Mouse (Mus musculus) heart, embryonic 16.5 days (tissue): ENCODE measurements around the gene Wfdc5. TPM values are rescaled to one million over a fixed set of nuclear protein-coding genes. Genes with fewer than 3 reads are reported as not detected.
A peak's percentile ranks its signal among the peaks of the same experiment; 100 is the strongest.

Source experiments
- ATAC-seq: fragments of 200-750 bp; cut with Nextera tagmentation; replicated peaks from 2 replicates; pipeline ENCODE4 v1.8.0; 2017; ENCODE audit warnings: moderate number of reproducible peaks; ENCODE audit not compliant: insufficient read depth, low FRiP score; ENCODE audit errors: extremely low read depth
- H3K27ac ChIP-seq: fragments of 300-500 bp; sonication (generic); 2 replicates; pipeline ENCODE4 v1.5.1; 2014; ENCODE audit warnings: mild to moderate bottlenecking, low read length, control low read depth, moderate library complexity
- H3K27me3 ChIP-seq: fragments of 300-500 bp; sonication (generic); 2 replicates; pipeline ENCODE4 v1.6.1; 2014; ENCODE audit warnings: low read length, mixed read lengths; ENCODE audit not compliant: control insufficient read depth, insufficient read depth
- H3K36me3 ChIP-seq: fragments of 300-500 bp; sonication (generic); 2 replicates; pipeline ENCODE4 v1.6.1; 2014; ENCODE audit not compliant: control insufficient read depth, insufficient read depth
- H3K4me1 ChIP-seq: fragments of 300-500 bp; sonication (generic); 2 replicates; pipeline ENCODE4 v1.6.1; 2014; ENCODE audit warnings: low read length, mixed read lengths; ENCODE audit not compliant: control insufficient read depth, insufficient read depth
- H3K4me2 ChIP-seq: fragments of 300-500 bp; sonication (generic); 2 replicates; pipeline ENCODE4 v1.6.1; 2014; ENCODE audit warnings: low read depth, mild to moderate bottlenecking, control low read depth, low read length
- H3K4me3 ChIP-seq: fragments of 300-500 bp; sonication (generic); 2 replicates; pipeline ENCODE4 v1.5.1; 2014; ENCODE audit warnings: mild to moderate bottlenecking, control low read depth, low read length
- H3K9ac ChIP-seq: fragments of 300-500 bp; sonication (generic); 2 replicates; pipeline ENCODE4 v1.6.1; 2014; ENCODE audit warnings: low read length, control low read depth
- H3K9me3 ChIP-seq: fragments of 300-500 bp; sonication (generic); replicated peaks from 2 replicates; pipeline ENCODE4 v1.6.1; 2016; ENCODE audit warnings: low read length; ENCODE audit not compliant: control insufficient read depth
- WGBS: fragments of 180-500 bp; shearing (Covaris S2); extraction: QIAGEN DNeasy Blood & Tissue Kit; methylation state at CpG from one replicate; pipeline ENCODE4 v1.1.7; 2014; 5-methylcytosine and 5-hydroxymethylcytosine counted together
- polyA plus RNA-seq: library from polyadenylated mRNA; unstranded; fragments of >200 nt; fragmentation: Nextera tagmentation; extraction: Ambion mirVana; gene quantifications from 2 replicates; pipeline ENCODE4 v1.2.1, GENCODE M21; 2015

The Wfdc5 gene
- polyA plus RNA-seq, 1 experiment from 2014 or later, result not detected

DNA sequence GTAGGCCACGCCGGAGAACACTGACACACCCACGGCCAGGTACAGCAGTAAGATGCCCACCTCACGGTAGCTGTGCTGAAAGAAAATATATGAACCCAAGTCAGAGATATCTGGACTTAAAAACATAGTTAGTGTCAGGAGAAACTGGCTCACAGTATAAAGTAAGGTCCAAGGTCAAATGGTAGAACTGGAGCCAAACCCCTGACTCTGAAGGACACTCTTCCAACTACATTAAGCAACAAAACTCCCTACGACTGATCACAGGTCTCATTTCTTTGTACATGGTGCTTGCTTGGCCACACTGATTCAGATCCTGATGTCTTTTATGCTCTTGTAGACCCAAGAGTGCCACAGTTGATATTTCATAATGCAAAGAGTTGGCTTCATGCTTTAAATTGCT lies 17.6 kb downstream of the Wfdc5 start:
- Histone ChIP-seq H3K4me1 (peaks cover 7% of the 10 kb centered on the region), H3K36me3 (no peaks in the 10 kb centered on the region), H3K4me3 (no peak overlapping the region), H3K27me3 (peaks cover 42% of the 10 kb centered on the region), H3K9ac (no peak overlapping the region), H3K27ac (no peak overlapping the region), H3K4me2 (no peak overlapping the region), H3K9me3 (no peaks in the 10 kb centered on the region; the same call in 1 of the 2 replicates)
- 86% methylated on average over 5 of the region's 5 CpGs for WGBS
- no peak for ATAC-seq

DNA sequence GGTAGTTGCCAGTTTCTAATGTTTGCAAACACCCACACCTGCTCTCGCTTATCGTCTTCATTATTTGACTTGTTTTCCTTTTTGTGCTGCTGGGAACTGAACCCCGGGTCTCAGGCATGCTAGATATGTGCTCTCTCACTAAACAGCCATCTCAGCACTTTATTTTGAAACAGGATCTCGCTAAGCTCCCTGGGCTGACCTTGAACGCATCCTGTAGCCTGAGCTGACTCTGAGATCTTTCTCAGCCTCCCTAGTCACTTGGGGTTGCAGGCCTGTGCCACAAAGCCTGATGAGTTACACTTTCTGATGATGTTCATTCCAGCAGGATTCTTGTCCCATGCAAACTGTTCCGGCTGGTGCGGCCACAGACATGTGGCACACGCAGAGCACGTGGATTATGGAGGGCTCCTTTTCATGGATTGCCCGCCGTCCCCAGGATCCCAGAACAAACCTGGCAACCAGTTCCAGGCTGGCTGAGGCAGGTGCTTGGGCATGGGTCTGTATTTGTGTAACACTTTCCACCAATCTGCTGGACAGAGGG lies 21.0 kb downstream of the Wfdc5 start:
- H3K9me3 ChIP-seq, result no peaks in the 10 kb centered on the region
- WGBS, result 75% methylated on average over 11 of the region's 11 CpGs
- no peak overlapping the region for H3K9ac ChIP-seq
- H3K36me3 ChIP-seq, result no peaks in the 10 kb centered on the region
- H3K4me2 ChIP-seq, result no peak overlapping the region
- H3K4me1 ChIP-seq, result no peaks in the 10 kb centered on the region
- H3K27me3 ChIP-seq, result peaks cover 9% of the 10 kb centered on the region
- H3K4me3 ChIP-seq, result no peak overlapping the region
- no peak for ATAC-seq
- H3K27ac ChIP-seq, result no peak overlapping the region

DNA sequence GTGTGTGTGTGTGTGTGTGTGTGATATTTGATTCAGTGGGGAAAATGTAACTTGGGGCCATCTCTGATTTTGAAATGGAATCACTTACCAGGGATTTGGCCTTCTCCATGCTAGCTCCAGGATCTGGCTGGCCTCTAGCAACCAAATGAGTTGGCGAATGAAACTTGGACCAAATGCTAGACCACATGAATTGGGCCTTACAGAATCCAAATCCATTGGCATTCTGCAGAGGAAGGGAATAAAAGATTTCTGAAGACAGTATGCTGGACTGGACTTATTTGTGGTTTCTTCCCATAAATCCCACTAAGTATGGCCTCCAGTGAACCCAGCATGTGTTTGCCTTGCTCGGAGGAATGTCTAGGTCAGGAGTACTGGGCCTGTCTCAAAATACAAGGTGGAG lies 23.7 kb downstream of the Wfdc5 start:
- H3K9me3 ChIP-seq, result no peaks in the 10 kb centered on the region
- 89% methylated on average over 2 of the region's 2 CpGs for WGBS
- H3K27ac ChIP-seq, result no peak overlapping the region
- no peaks in the 10 kb centered on the region; the same call in 1 of the 2 replicates for H3K27me3 ChIP-seq
- no peak overlapping the region for H3K4me3 ChIP-seq
- no peak overlapping the region for H3K4me2 ChIP-seq
- ATAC-seq, result no peak
- no peak overlapping the region for H3K9ac ChIP-seq
- H3K36me3 ChIP-seq, result no peaks in the 10 kb centered on the region
- H3K4me1 ChIP-seq, result no peaks in the 10 kb centered on the region

DNA sequence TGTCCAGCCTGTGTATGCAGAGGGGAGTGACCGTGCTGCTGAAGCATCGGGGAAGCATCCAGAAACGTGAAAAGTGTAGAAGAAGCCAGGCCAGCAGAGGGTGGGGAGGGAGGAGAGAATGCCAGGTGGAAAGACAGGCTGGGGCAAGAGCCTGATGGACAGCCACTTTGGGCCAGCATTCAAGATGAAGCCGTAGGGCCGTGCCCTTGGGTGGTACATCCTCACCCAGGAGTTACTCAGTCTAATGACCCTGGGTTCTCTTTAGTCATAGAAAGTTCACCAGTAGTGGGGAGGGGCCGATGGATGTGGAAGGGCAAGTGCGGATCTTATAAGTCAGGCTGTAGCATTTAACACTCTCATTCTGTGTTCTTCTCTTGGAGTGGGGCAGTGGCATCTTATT lies 26.4 kb downstream of the Wfdc5 start:
- Histone ChIP-seq H3K9ac (no peak overlapping the region), H3K4me1 (no peaks in the 10 kb centered on the region), H3K4me3 (no peak overlapping the region), H3K27ac (no peak overlapping the region), H3K9me3 (no peaks in the 10 kb centered on the region), H3K36me3 (peaks cover 15% of the 10 kb centered on the region), H3K27me3 (no peaks in the 10 kb centered on the region), H3K4me2 (no peak overlapping the region)
- no peak for ATAC-seq
- WGBS, result 83% methylated on average over 7 of the region's 7 CpGs

DNA sequence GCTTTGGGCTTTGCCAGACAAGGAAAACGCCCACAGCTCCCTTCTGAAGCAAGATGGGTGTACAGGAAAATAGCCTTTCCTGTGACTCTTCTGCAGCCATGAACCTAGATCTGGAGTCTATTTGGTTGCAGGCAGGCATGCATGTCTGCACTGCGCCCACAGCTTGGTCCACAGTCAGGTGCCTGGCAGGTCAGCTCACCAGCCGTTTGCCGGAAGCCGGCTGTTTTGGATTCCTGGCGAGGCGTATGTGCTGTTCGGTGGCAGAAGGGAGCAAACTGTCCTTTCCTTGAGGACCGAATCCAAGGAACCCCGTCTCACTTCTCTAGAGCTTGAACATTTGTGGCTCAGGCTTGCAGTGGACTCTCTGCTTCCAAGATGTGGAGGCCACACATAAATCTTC lies 28.5 kb downstream of the Wfdc5 start:
- no peaks in the 10 kb centered on the region for H3K9me3 ChIP-seq
- no peak overlapping the region for H3K4me2 ChIP-seq
- WGBS, result 91% methylated on average over 10 of the region's 10 CpGs
- H3K27me3 ChIP-seq, result no peaks in the 10 kb centered on the region
- H3K9ac ChIP-seq, result no peak overlapping the region
- no peak overlapping the region for H3K27ac ChIP-seq
- H3K36me3 ChIP-seq, result peaks cover 15% of the 10 kb centered on the region
- no peak for ATAC-seq
- H3K4me3 ChIP-seq, result no peak overlapping the region
- peaks cover 7% of the 10 kb centered on the region for H3K4me1 ChIP-seq

DNA sequence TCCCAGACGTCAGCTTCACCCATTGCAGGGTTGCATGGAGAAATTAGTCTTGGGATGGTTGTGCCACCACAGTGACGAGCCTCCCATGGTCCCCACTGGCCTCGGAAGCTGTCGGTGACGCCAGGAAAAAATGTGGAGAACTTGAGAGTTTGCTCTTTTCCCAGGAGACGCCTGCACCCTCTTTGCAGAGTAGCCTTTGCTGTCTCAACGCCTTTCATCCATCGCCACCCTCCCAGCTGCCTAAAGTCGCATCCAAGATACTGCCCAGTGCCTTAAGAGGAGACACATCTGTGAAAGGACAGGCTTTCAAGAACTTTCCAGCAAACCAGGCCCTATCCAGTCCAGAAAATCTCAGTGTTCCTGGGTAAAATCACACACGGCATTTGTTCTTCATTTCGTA lies 30.2 kb downstream of the Wfdc5 start:
- ATAC-seq, result no peak
- H3K4me3 ChIP-seq, result no peak overlapping the region
- H3K27me3 ChIP-seq, result no peaks in the 10 kb centered on the region
- no peak overlapping the region for H3K9ac ChIP-seq
- H3K27ac ChIP-seq, result no peak overlapping the region
- no peak overlapping the region for H3K4me2 ChIP-seq
- no peaks in the 10 kb centered on the region for H3K9me3 ChIP-seq
- peaks cover 7% of the 10 kb centered on the region for H3K4me1 ChIP-seq
- H3K36me3 ChIP-seq, result peaks cover 15% of the 10 kb centered on the region
- 88% methylated on average over 11 of the region's 11 CpGs for WGBS

DNA sequence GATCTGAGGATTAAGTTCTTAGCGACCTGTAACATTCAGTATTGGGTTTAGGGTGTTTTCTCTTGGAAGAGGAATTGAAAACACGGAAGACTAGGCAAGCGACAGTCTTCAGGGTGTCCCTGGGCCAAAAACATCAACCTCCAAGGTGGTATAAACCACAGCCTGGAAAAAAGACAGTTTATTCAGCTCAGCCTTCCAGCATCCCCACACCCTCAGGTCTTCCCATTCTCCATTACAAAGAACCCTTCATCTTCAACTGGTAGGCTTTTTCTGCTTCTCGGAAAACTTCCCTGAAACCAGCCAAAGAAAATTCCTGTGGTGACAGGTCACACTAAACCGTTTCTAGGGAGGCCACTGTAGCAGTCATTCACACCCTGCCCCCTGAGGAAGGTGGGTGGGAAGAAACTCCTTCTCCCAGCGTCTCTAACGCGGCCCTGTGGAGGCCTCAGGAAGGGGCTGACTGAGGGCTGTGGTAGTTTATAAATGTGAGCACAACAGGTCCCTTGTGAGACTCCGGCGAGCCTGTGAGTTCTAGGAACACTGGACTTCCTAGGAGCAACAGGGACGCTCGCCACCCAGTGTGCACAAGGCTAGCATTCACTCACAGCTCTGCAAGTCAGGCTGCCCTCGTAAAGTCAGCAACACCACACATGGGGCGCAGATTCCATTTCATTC lies 32.3 kb downstream of the Wfdc5 start:
- no peak overlapping the region for H3K9ac ChIP-seq
- 40% methylated on average over 14 of the region's 14 CpGs for WGBS
- no peak overlapping the region for H3K4me3 ChIP-seq
- H3K4me2 ChIP-seq, result no peak overlapping the region
- H3K4me1 ChIP-seq, result peaks cover 7% of the 10 kb centered on the region
- H3K27ac ChIP-seq, result peak overlapping the region; percentile 24; the same call in 1 of the 2 replicates
- H3K9me3 ChIP-seq, result no peaks in the 10 kb centered on the region
- no peaks in the 10 kb centered on the region for H3K27me3 ChIP-seq
- H3K36me3 ChIP-seq, result peaks cover 15% of the 10 kb centered on the region
- peak; percentile 45; the same call in 1 of the 2 replicates for ATAC-seq

DNA sequence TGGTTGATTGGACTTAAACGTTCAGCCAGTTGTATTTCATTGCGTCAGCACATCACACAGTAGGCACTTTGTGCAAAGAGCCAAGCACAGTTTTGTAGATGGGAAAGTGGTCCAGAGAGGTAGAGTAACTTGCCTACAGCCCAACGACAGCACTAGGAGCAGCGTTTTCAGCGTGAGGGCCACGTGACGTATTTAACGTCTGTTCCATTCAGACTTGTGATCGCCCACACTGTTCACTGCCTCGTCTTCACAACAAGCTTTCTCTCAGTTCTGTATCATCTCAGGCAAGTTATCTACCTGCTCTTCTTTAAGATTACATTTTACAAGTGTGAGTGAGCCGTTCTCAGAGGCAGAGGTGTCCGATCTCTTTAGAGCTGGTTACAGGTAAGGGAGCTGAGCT lies 36.0 kb downstream of the Wfdc5 start:
- 93% methylated on average over 12 of the region's 12 CpGs for WGBS
- peaks cover 16% of the 10 kb centered on the region for H3K4me1 ChIP-seq
- H3K9ac ChIP-seq, result no peak overlapping the region

DNA sequence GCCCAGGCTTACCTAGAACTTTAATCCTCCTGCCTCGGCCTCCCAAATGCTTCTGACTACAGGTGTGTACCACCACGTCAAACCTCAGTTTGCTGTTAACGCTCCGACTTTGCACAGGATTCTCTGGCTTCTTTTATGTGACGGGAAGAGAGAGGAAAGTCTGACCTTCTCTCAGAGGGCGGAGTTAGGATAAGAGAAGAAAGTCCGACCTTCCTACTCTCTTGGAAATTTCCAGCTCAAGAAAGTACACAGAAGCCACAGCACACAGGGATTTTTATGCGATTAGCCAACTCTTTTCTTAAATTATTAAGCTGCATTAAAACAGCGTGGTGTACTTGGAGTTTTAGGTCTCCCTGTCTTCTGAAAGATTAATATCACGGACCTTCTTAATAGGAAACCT lies 38.0 kb downstream of the Wfdc5 start:
- H3K27me3 ChIP-seq, result no peaks in the 10 kb centered on the region
- no peaks in the 10 kb centered on the region for H3K9me3 ChIP-seq
- no peak overlapping the region for H3K27ac ChIP-seq
- H3K4me3 ChIP-seq, result no peak overlapping the region
- no peak for ATAC-seq
- H3K4me2 ChIP-seq, result no peak overlapping the region
- no peak overlapping the region for H3K9ac ChIP-seq
- H3K36me3 ChIP-seq, result no peaks in the 10 kb centered on the region
- WGBS, result 75% methylated on average over 10 of the region's 10 CpGs
- H3K4me1 ChIP-seq, result peaks cover 13% of the 10 kb centered on the region

More for the DNA sequence above, 36.0 kb downstream of the Wfdc5 start:
- Histone ChIP-seq H3K27me3 (no peaks in the 10 kb centered on the region), H3K4me2 (no peak overlapping the region), H3K36me3 (no peaks in the 10 kb centered on the region; the same call in 1 of the 2 replicates), H3K9me3 (no peaks in the 10 kb centered on the region), H3K27ac (no peak overlapping the region), H3K4me3 (no peak overlapping the region)
- ATAC-seq, result no peak
